Mouse (Mus musculus) bone marrow, adult 2 months (tissue): Measurements from ENCODE around the gene Usb1.

Source experiments
- CTCF ChIP-seq: fragments of 200-500 bp; IDR thresholded peaks from 2 replicates; pipeline ENCODE4 v1.5.1; 2011; ENCODE audit warnings: low read length, control low read depth; ENCODE audit not compliant: control insufficient read depth, insufficient read depth
- POLR2A ChIP-seq: fragments of 200-500 bp; IDR thresholded peaks from 2 replicates; pipeline ENCODE4 v1.6.1; 2011; ENCODE audit warnings: low read depth, mild to moderate bottlenecking, control low read depth, low read length, borderline replicate concordance; ENCODE audit not compliant: control insufficient read depth

- TF ChIP-seq CTCF = no peak
- no peak for TF ChIP-seq POLR2A
These were observed 59.0 kb downstream of the Usb1 start for GRCm38 (mm10) chr8:95391101-95391500.
